Mouse (Mus musculus): ENCODE results near the gene Phtf2.

- TF ChIP-seq POLR2A (IDR thresholded peaks at IDR 0.05; ENCODE audit: low read depth, low read length) = no peak
- TF ChIP-seq CTCF (IDR thresholded peaks at IDR 0.05; ENCODE audit: borderline replicate concordance, insufficient read depth, low read length) = no peak
These were observed 49.4 kb upstream of the Phtf2 start for GRCm38 (mm10) chr5:20931300-20931699.

Measured in embryonic fibroblast, embryonic 13.5 days (primary cell).